Mouse (Mus musculus) G1E (cell line): ENCODE measurements around the gene Tas2r134. TPM values are rescaled to one million over a fixed set of nuclear protein-coding genes. Genes with fewer than 3 reads are reported as not detected.

Experiments used
- ATAC-seq: 2 replicates; pipeline ENCODE4 v1.8.0; 2016; ENCODE audit warnings: mild to moderate bottlenecking; ENCODE audit not compliant: insufficient number of reproducible peaks, poor library complexity, low FRiP score, severe bottlenecking; ENCODE audit errors: extremely low read depth
- DNase-seq: peaks from one replicate; pipeline ENCODE4 v3.0.0; 2012; ENCODE audit warnings: low spot score
- H3K27me3 ChIP-seq: 2 replicates; pipeline ENCODE4 v1.6.1; 2012; ENCODE audit warnings: mild to moderate bottlenecking, low read length, inconsistent platforms; ENCODE audit not compliant: insufficient read depth
- H3K36me3 ChIP-seq: replicated peaks from 2 replicates; pipeline ENCODE3; 2012; ENCODE audit warnings: mild to moderate bottlenecking, inconsistent platforms
- H3K4me1 ChIP-seq: 2 replicates; pipeline ENCODE4 v1.6.1; 2012; ENCODE audit warnings: low read depth, low read length, inconsistent platforms, mixed read lengths; ENCODE audit not compliant: insufficient read depth
- H3K4me3 ChIP-seq: 2 replicates; pipeline ENCODE4 v1.5.1; 2012; ENCODE audit warnings: low read depth, mild to moderate bottlenecking, inconsistent platforms, low read length, moderate library complexity, mixed read lengths
- H3K9me3 ChIP-seq: replicated peaks from 2 replicates; pipeline ENCODE4 v1.6.1; 2012; ENCODE audit warnings: inconsistent platforms
- CTCF ChIP-seq: IDR thresholded peaks from 2 replicates; pipeline ENCODE4 v1.5.1; 2012; ENCODE audit warnings: low read depth, low read length, inconsistent platforms, mixed read lengths
- GATA1 ChIP-seq: IDR thresholded peaks from 2 replicates; pipeline ENCODE4 v1.6.1; 2012; ENCODE audit warnings: borderline replicate concordance, low read length, inconsistent platforms, mixed read lengths
- GATA2 ChIP-seq: IDR thresholded peaks from 2 replicates; pipeline ENCODE4 v1.6.1; 2012; ENCODE audit warnings: low read depth, low read length, inconsistent platforms, borderline replicate concordance
- POLR2AphosphoS5 ChIP-seq: IDR thresholded peaks from 2 replicates; pipeline ENCODE4 v1.6.1; 2012; ENCODE audit warnings: low read depth, low read length, inconsistent platforms; ENCODE audit not compliant: insufficient replicate concordance
- TAL1 ChIP-seq: conservative IDR thresholded peaks from 2 replicates; pipeline ENCODE4 v1.6.1; 2012; ENCODE audit warnings: low read depth, low read length, inconsistent platforms, mixed read lengths
- polyA plus RNA-seq: library from polyadenylated mRNA; stranded (reverse); fragments of >175 nt; gene quantifications from 2 replicates; pipeline ENCODE4 v1.2.3, GENCODE M21; 2012
- total RNA-seq, 2 experiments: library from RNA; stranded (forward) in 1 of 2; stranded (reverse) in 1 of 2; fragments of 200-1000 nt in 1 of 2; fragments of >200 nt in 1 of 2; fragmentation: Nextera tagmentation in 1 of 2; gene quantifications; 2 replicates each; pipeline ENCODE4 v1.2.3; 2014 to 2017

Gene Tas2r134
- total RNA-seq (2014; fragmentation: Nextera tagmentation): not detected in 2 replicates
- total RNA-seq (2017): not detected in 2 replicates
- polyA plus RNA-seq: not detected in 2 replicates

GRCm38 (mm10) chr2:51627211-51627610 lies at the start of gene Tas2r134:
TSS of gene Tas2r134 (plus strand) at chr2:51627511.
- TF ChIP-seq CTCF (no peak), GATA1 (no peak)
- 0 out of 2 replicates have a peak, but pooled peaks have one; percentile 4 for ATAC-seq
- DNase-seq: no peak
- Histone ChIP-seq H3K4me1 (no peaks in the 10 kb centered on the region), H3K4me3 (no peak within 1 kb of the TSS), H3K36me3 (no peaks in the 10 kb centered on the region), H3K9me3 (peaks cover 8% of the 10 kb centered on the region), H3K27me3 (no peaks in the 10 kb centered on the region)

- TF ChIP-seq GATA2: no peak
- TF ChIP-seq GATA1: no peak
- no peak for TF ChIP-seq CTCF
- no peak for TF ChIP-seq POLR2AphosphoS5
- TF ChIP-seq TAL1: no peak
- Histone ChIP-seq H3K4me3 (no peak overlapping the region), H3K9me3 (0 out of 2 replicates have a peak, but pooled peaks cover 3% of the 10 kb centered on the region), H3K36me3 (no peaks in the 10 kb centered on the region), H3K4me1 (no peaks in the 10 kb centered on the region), H3K27me3 (no peaks in the 10 kb centered on the region)
- ATAC-seq (no peak), DNase-seq (no peak)
These were observed 47.5 kb upstream of the Tas2r134 start for GRCm38 (mm10) chr2:51579767-51580166.

- TF ChIP-seq GATA1 (no peak), CTCF (no peak), GATA2 (no peak), TAL1 (no peak), POLR2AphosphoS5 (no peak)
These were observed 43.0 kb upstream of the Tas2r134 start for GRCm38 (mm10) chr2:51584050-51585046.

GRCm38 (mm10) chr2:51588336-51588735 lies 39.0 kb upstream of the Tas2r134 start:
- DNase-seq (no peak), ATAC-seq (no peak)
- TF ChIP-seq GATA2 (no peak), TAL1 (no peak), CTCF (no peak), POLR2AphosphoS5 (no peak)
- Histone ChIP-seq H3K27me3 (no peaks in the 10 kb centered on the region), H3K9me3 (peaks cover 12% of the 10 kb centered on the region; the same call in 1 of the 2 replicates), H3K36me3 (no peaks in the 10 kb centered on the region), H3K4me1 (no peaks in the 10 kb centered on the region), H3K4me3 (no peak overlapping the region)

More at GRCm38 (mm10) chr2:51584050-51585046, 43.0 kb upstream of the Tas2r134 start:
- ATAC-seq (no peak), DNase-seq (no peak)
- no peaks in the 10 kb centered on the region for H3K36me3 ChIP-seq
- H3K9me3 ChIP-seq: peaks cover 11% of the 10 kb centered on the region; the same call in 1 of the 2 replicates
- H3K27me3 ChIP-seq: no peaks in the 10 kb centered on the region
- no peaks in the 10 kb centered on the region for H3K4me1 ChIP-seq
- no peak overlapping the region for H3K4me3 ChIP-seq

GRCm38 (mm10) chr2:51588895-51589294 lies 38.4 kb upstream of the Tas2r134 start:
- DNase-seq (no peak), ATAC-seq (no peak)
- Histone ChIP-seq H3K4me3 (no peak overlapping the region), H3K9me3 (peaks cover 12% of the 10 kb centered on the region; the same call in 1 of the 2 replicates), H3K4me1 (no peaks in the 10 kb centered on the region), H3K27me3 (no peaks in the 10 kb centered on the region), H3K36me3 (no peaks in the 10 kb centered on the region)
- TF ChIP-seq CTCF (no peak), TAL1 (no peak), GATA2 (no peak), GATA1 (no peak), POLR2AphosphoS5 (no peak)

GRCm38 (mm10) chr2:51589627-51590026 lies 37.7 kb upstream of the Tas2r134 start:
- Histone ChIP-seq H3K9me3 (peaks cover 12% of the 10 kb centered on the region; the same call in 1 of the 2 replicates), H3K36me3 (no peaks in the 10 kb centered on the region), H3K4me3 (no peak overlapping the region), H3K4me1 (no peaks in the 10 kb centered on the region), H3K27me3 (no peaks in the 10 kb centered on the region)
- ATAC-seq (no peak), DNase-seq (no peak)
- TF ChIP-seq GATA2 (no peak), CTCF (no peak), TAL1 (no peak), POLR2AphosphoS5 (no peak), GATA1 (no peak)
